9 mouse cellular contexts compared by ENCODE assay signal in genomic region chr7:44469677-44470675, GRCm38 (mm10). TPM values are rescaled to one million over a fixed set of nuclear protein-coding genes. Genes with fewer than 3 reads are reported as not detected.
DNase-seq lines count a peak whose midpoint lies in the region; ATAC-seq lines count a peak whose summit lies in the region.
"Had no signal": no experiment of that assay in that cellular context is flagged by ENCODE, and none has a peak within 500 bp of the region (broad histone marks: within the 10 kb centered on the region; RNA-seq: fewer than 3 reads in every experiment).

No protein-coding gene starts in this region.

- no peak for DNase-seq in heart, postnatal 10 days
- DNase-seq in c-Kit-positive CD71-positive TER-119-negative erythroid progenitor cells, embryonic 14.5 days (ENCODE audit: low read depth) = peak; percentile 70
- no peak for DNase-seq in T-cell, adult 2 months (ENCODE audit: low spot score)
- DNase-seq in kidney, postnatal 36 days = no peak
- DNase-seq in gastrocnemius, adult 8-10 months (ENCODE audit: low spot score in 2 of 2) = no peak
- DNase-seq: thymus, adult 18-20 months had no signal

- ATAC-seq in heart, embryonic 15.5 days (replicated peaks; ENCODE audit: insufficient number of reproducible peaks, insufficient read depth, low FRiP score, low read depth) = no peak
- ATAC-seq in forebrain, embryonic 12.5 days (ENCODE audit: low FRiP score) = no peak
- peak; percentile 59 for ATAC-seq in liver, embryonic 15.5 days (ENCODE audit: insufficient read depth)

- intact Hi-C loops in heart, postnatal 10 days (cut with DNase I) = loop anchor here (5.0 kb wide), 1 partner anchor 98 kb away; no protein-coding TSS in a partner anchor

- peak overlapping the region; percentile 99 for H3K27ac ChIP-seq in heart, embryonic 15.5 days
- peak overlapping the region; percentile 92; the same call in 1 of the 2 replicates for H3K27ac ChIP-seq in forebrain, embryonic 12.5 days
- H3K27ac ChIP-seq in liver, embryonic 15.5 days (replicated peaks) = peak overlapping the region; percentile 93

- H3K9ac ChIP-seq in heart, embryonic 15.5 days = no peak overlapping the region; the same call in 1 of the 2 replicates
- no peak overlapping the region for H3K9ac ChIP-seq in forebrain, embryonic 12.5 days
- peak overlapping the region; percentile 84 for H3K9ac ChIP-seq in liver, embryonic 15.5 days

- no peaks in the 10 kb centered on the region for H3K36me3 ChIP-seq in heart, embryonic 15.5 days
- H3K36me3 ChIP-seq in forebrain, embryonic 12.5 days (replicated peaks) = no peaks in the 10 kb centered on the region
- H3K36me3 ChIP-seq in liver, embryonic 15.5 days (replicated peaks) = peaks cover 28% of the 10 kb centered on the region

- peak overlapping the region; percentile 90 for H3K4me2 ChIP-seq in heart, embryonic 15.5 days
- H3K4me2 ChIP-seq in forebrain, embryonic 12.5 days = no peak overlapping the region
- peak overlapping the region; percentile 84 for H3K4me2 ChIP-seq in liver, embryonic 15.5 days

- no peak overlapping the region for H3K4me3 ChIP-seq in heart, embryonic 15.5 days
- H3K4me3 ChIP-seq in forebrain, embryonic 12.5 days (replicated peaks) = no peak overlapping the region; the same call in 1 of the 2 replicates
- H3K4me3 ChIP-seq in liver, embryonic 15.5 days (replicated peaks) = peak overlapping the region; percentile 82

- H3K9me3 ChIP-seq in heart, embryonic 15.5 days (replicated peaks) = no peaks in the 10 kb centered on the region
- H3K9me3 ChIP-seq in forebrain, embryonic 12.5 days = no peaks in the 10 kb centered on the region
- H3K9me3 ChIP-seq in liver, embryonic 15.5 days (replicated peaks) = no peaks in the 10 kb centered on the region

- WGBS in heart, embryonic 15.5 days = 54% methylated on average over 16 of the region's 16 CpGs
- 90% methylated on average over 16 of the region's 16 CpGs for WGBS in forebrain, embryonic 12.5 days
- 53% methylated on average over 16 of the region's 16 CpGs for WGBS in liver, embryonic 15.5 days (ENCODE audit: insufficient replicate concordance)

- H3K27me3 ChIP-seq in heart, embryonic 15.5 days = no peaks in the 10 kb centered on the region
- H3K27me3 ChIP-seq in forebrain, embryonic 12.5 days = 0 out of 2 replicates have a peak, but pooled peaks cover 7% of the 10 kb centered on the region
- peaks cover 30% of the 10 kb centered on the region for H3K27me3 ChIP-seq in liver, embryonic 15.5 days

- H3K4me1 ChIP-seq in heart, embryonic 15.5 days (replicated peaks) = peaks cover 61% of the 10 kb centered on the region
- H3K4me1 ChIP-seq in forebrain, embryonic 12.5 days = peaks cover 57% of the 10 kb centered on the region
- H3K4me1 ChIP-seq in liver, embryonic 15.5 days (replicated peaks) = peaks cover 91% of the 10 kb centered on the region

RNA-seq across cellular contexts. Expression of gene Josd2, which starts 2.2 kb away (rescaled TPM):
- 134 and 146 TPM in 2 replicates for polyA plus RNA-seq in heart, embryonic 15.5 days (2015; fragmentation: Nextera tagmentation; extraction: Ambion mirVana)
- total RNA-seq in heart, postnatal 10 days (2021) = 10 to 100 TPM; 70.3 to 79.0 TPM
- polyA plus RNA-seq in forebrain, embryonic 12.5 days (2016; fragmentation: Nextera tagmentation; extraction: Ambion mirVana) = 47.2 and 56.8 TPM in 2 replicates
- polyA plus RNA-seq in liver, embryonic 15.5 days (2015; fragmentation: Nextera tagmentation; extraction: Ambion mirVana) = 175 and 198 TPM in 2 replicates
- total RNA-seq in gastrocnemius, adult 8-10 months (2022) = 10 to 100 TPM; 48.9 to 66.1 (median 56.3) TPM

RNA-seq across cellular contexts. Expression of gene Aspdh, which starts 4.8 kb away (rescaled TPM):
- polyA plus RNA-seq in heart, embryonic 15.5 days (2015; fragmentation: Nextera tagmentation; extraction: Ambion mirVana) = 0.43 and 0.74 TPM in 2 replicates
- under 1 TPM; 0.79 to 0.93 TPM for total RNA-seq in heart, postnatal 10 days (2021)
- polyA plus RNA-seq in forebrain, embryonic 12.5 days (2016; fragmentation: Nextera tagmentation; extraction: Ambion mirVana) = 4.8 TPM in 2 replicates
- 14.3 and 17.3 TPM in 2 replicates for polyA plus RNA-seq in liver, embryonic 15.5 days (2015; fragmentation: Nextera tagmentation; extraction: Ambion mirVana)
- total RNA-seq in gastrocnemius, adult 8-10 months (2022) = under 1 TPM in 1 of 4 experiments, not detected in 3; 0.29 TPM

RNA-seq across cellular contexts. Expression of gene Emc10, which starts 26.4 kb away (rescaled TPM):
- polyA plus RNA-seq in heart, embryonic 15.5 days (2015; fragmentation: Nextera tagmentation; extraction: Ambion mirVana) = 81.6 and 109 TPM in 2 replicates
- 100 to 1,000 TPM; 101 to 102 TPM for total RNA-seq in heart, postnatal 10 days (2021)
- 121 and 125 TPM in 2 replicates for polyA plus RNA-seq in forebrain, embryonic 12.5 days (2016; fragmentation: Nextera tagmentation; extraction: Ambion mirVana)
- polyA plus RNA-seq in liver, embryonic 15.5 days (2015; fragmentation: Nextera tagmentation; extraction: Ambion mirVana) = 45.9 and 55.4 TPM in 2 replicates
- 10 to 100 TPM; 48.6 to 53.7 (median 51.8) TPM for total RNA-seq in gastrocnemius, adult 8-10 months (2022)

RNA-seq across cellular contexts. Expression of gene Fam71e1, which starts 26.4 kb away (rescaled TPM):
- polyA plus RNA-seq in heart, embryonic 15.5 days (2015; fragmentation: Nextera tagmentation; extraction: Ambion mirVana) = 8.7 and 11.5 TPM in 2 replicates
- total RNA-seq in heart, postnatal 10 days (2021) = 1 to 10 TPM; 5.1 to 6.0 TPM
- polyA plus RNA-seq in forebrain, embryonic 12.5 days (2016; fragmentation: Nextera tagmentation; extraction: Ambion mirVana) = 29.8 and 34.2 TPM in 2 replicates
- polyA plus RNA-seq in liver, embryonic 15.5 days (2015; fragmentation: Nextera tagmentation; extraction: Ambion mirVana) = 1.7 and 2.0 TPM in 2 replicates
- total RNA-seq in gastrocnemius, adult 8-10 months (2022) = 1 to 10 TPM; 3.4 to 5.4 (median 4.4) TPM

RNA-seq across cellular contexts. Expression of gene Lrrc4b, which starts 41.2 kb away (rescaled TPM):
- 1.8 TPM in 2 replicates for polyA plus RNA-seq in heart, embryonic 15.5 days (2015; fragmentation: Nextera tagmentation; extraction: Ambion mirVana)
- total RNA-seq in heart, postnatal 10 days (2021) = 10 to 100 TPM; 28.3 to 39.0 TPM
- polyA plus RNA-seq in forebrain, embryonic 12.5 days (2016; fragmentation: Nextera tagmentation; extraction: Ambion mirVana) = 10.6 and 12.0 TPM in 2 replicates
- polyA plus RNA-seq in liver, embryonic 15.5 days (2015; fragmentation: Nextera tagmentation; extraction: Ambion mirVana) = 0.03 TPM in 1 of 2 replicates, not detected in the other
- total RNA-seq in gastrocnemius, adult 8-10 months (2022) = under 1 TPM; 0.10 to 0.27 (median 0.11) TPM
